Mouse (Mus musculus): ENCODE results near the gene Cfap74. TPM values are rescaled to one million over a fixed set of nuclear protein-coding genes. Genes with fewer than 3 reads are reported as not detected.

Cfap74 gene
- polyA plus RNA-seq, 1 experiment from 2014 or later, result 4.5 TPM

DNA sequence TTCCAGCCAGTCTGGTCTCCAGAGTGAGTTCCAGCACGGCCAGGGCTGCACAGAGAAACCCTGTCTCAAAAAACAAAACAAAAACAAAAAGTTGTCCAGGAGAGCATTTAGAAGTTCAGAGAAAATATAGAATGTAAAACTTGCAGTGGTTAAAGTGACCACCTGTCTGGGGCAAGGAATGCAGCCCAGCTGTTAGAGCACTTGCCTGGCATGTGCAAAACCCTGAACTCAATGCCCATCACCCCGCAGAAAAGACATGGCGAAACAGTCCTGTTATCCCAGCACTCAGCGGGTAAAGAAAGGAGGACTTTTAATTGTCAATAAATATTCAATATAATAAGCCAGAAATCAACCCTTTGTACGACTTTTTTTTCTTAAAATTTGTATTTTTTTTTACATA is 49.6 kb downstream of the Cfap74 start:
- Histone ChIP-seq H3K27ac (ENCODE audit: low read depth, low read length) (no peak overlapping the region), H3K9me3 (ENCODE audit: control insufficient read depth, low read length) (no peaks in the 10 kb centered on the region), H3K4me1 (ENCODE audit: control insufficient read depth, insufficient read depth, low read depth, low read length) (no peaks in the 10 kb centered on the region), H3K4me3 (ENCODE audit: low read length) (no peak overlapping the region), H3K27me3 (replicated peaks; ENCODE audit: control insufficient read depth, insufficient read depth, low read length) (no peaks in the 10 kb centered on the region), H3K36me3 (ENCODE audit: control insufficient read depth, insufficient read depth, low read length) (no peaks in the 10 kb centered on the region), H3K4me2 (ENCODE audit: low read length) (no peak overlapping the region), H3K9ac (ENCODE audit: low read depth, low read length) (no peak overlapping the region)
- WGBS, result 86% methylated on average over 5 of the region's 5 CpGs
- ATAC-seq, result no peak

GRCm38 (mm10) chr4:155463050-155463449 is 54.1 kb downstream of the Cfap74 start:
- no peak overlapping the region for H3K4me2 ChIP-seq (ENCODE audit: low read length)

GRCm38 (mm10) chr4:155463611-155464010 is 54.6 kb downstream of the Cfap74 start:
- Histone ChIP-seq H3K4me1 (ENCODE audit: control insufficient read depth, insufficient read depth, low read depth, low read length) (no peaks in the 10 kb centered on the region), H3K36me3 (ENCODE audit: control insufficient read depth, insufficient read depth, low read length) (no peaks in the 10 kb centered on the region), H3K4me3 (ENCODE audit: low read length) (no peak overlapping the region), H3K27me3 (replicated peaks; ENCODE audit: control insufficient read depth, insufficient read depth, low read length) (no peaks in the 10 kb centered on the region), H3K9ac (ENCODE audit: low read depth, low read length) (no peak overlapping the region), H3K27ac (ENCODE audit: low read depth, low read length) (no peak overlapping the region), H3K4me2 (ENCODE audit: low read length) (no peak overlapping the region), H3K9me3 (ENCODE audit: control insufficient read depth, low read length) (no peaks in the 10 kb centered on the region)
- 76% methylated on average over 6 of the region's 6 CpGs for WGBS
- ATAC-seq, result no peak

More at GRCm38 (mm10) chr4:155463050-155463449, 54.1 kb downstream of the Cfap74 start:
- no peak for ATAC-seq
- Histone ChIP-seq H3K4me1 (ENCODE audit: control insufficient read depth, insufficient read depth, low read depth, low read length) (no peaks in the 10 kb centered on the region), H3K9me3 (ENCODE audit: control insufficient read depth, low read length) (no peaks in the 10 kb centered on the region), H3K27ac (ENCODE audit: low read depth, low read length) (no peak overlapping the region), H3K36me3 (ENCODE audit: control insufficient read depth, insufficient read depth, low read length) (no peaks in the 10 kb centered on the region), H3K27me3 (replicated peaks; ENCODE audit: control insufficient read depth, insufficient read depth, low read length) (no peaks in the 10 kb centered on the region), H3K9ac (ENCODE audit: low read depth, low read length) (no peak overlapping the region), H3K4me3 (ENCODE audit: low read length) (no peak overlapping the region)
- 83% methylated on average over 13 of the region's 13 CpGs for WGBS

GRCm38 (mm10) chr4:155464061-155464460 is 55.1 kb downstream of the Cfap74 start:
- Histone ChIP-seq H3K27me3 (replicated peaks; ENCODE audit: control insufficient read depth, insufficient read depth, low read length) (no peaks in the 10 kb centered on the region), H3K9me3 (ENCODE audit: control insufficient read depth, low read length) (no peaks in the 10 kb centered on the region), H3K4me2 (ENCODE audit: low read length) (no peak overlapping the region), H3K4me1 (ENCODE audit: control insufficient read depth, insufficient read depth, low read depth, low read length) (no peaks in the 10 kb centered on the region), H3K4me3 (ENCODE audit: low read length) (no peak overlapping the region), H3K36me3 (ENCODE audit: control insufficient read depth, insufficient read depth, low read length) (no peaks in the 10 kb centered on the region), H3K9ac (ENCODE audit: low read depth, low read length) (no peak overlapping the region), H3K27ac (ENCODE audit: low read depth, low read length) (no peak overlapping the region)
- no peak for ATAC-seq
- 92% methylated on average over 4 of the region's 4 CpGs for WGBS

DNA sequence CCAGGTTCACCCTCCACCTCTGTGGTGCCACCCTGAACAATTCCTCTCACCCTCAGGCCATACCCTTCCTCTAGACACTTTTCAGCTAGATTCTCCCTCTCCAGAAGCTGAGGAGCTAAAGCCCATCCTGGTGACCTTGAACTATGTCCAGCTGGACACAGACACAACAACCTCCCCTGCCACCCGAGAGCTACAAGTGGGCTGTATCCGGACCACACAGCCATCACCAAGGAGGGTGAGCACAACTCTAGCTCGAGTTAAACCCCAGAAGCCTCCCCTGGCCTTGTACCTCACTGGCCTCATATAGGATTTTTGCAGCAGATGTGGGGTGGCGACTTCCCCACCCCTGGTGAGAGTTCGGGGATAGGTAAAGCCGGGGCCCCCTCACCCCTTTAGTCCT is 56.6 kb downstream of the Cfap74 start:
- H3K36me3 ChIP-seq (ENCODE audit: control insufficient read depth, insufficient read depth, low read length), result no peaks in the 10 kb centered on the region
- no peak overlapping the region for H3K27ac ChIP-seq (ENCODE audit: low read depth, low read length)
- no peaks in the 10 kb centered on the region for H3K4me1 ChIP-seq (ENCODE audit: control insufficient read depth, insufficient read depth, low read depth, low read length)
- H3K9me3 ChIP-seq (ENCODE audit: control insufficient read depth, low read length), result no peaks in the 10 kb centered on the region
- no peaks in the 10 kb centered on the region for H3K27me3 ChIP-seq (replicated peaks; ENCODE audit: control insufficient read depth, insufficient read depth, low read length)
- no peak for ATAC-seq
- H3K4me2 ChIP-seq (ENCODE audit: low read length), result no peak overlapping the region
- WGBS, result 75% methylated on average over 6 of the region's 6 CpGs
- H3K4me3 ChIP-seq (ENCODE audit: low read length), result no peak overlapping the region
- no peak overlapping the region for H3K9ac ChIP-seq (ENCODE audit: low read depth, low read length)

- WGBS, result 88% methylated on average over 5 of the region's 5 CpGs
- H3K36me3 ChIP-seq (ENCODE audit: control insufficient read depth, insufficient read depth, low read length), result no peaks in the 10 kb centered on the region
- ATAC-seq, result no peak
- no peaks in the 10 kb centered on the region for H3K9me3 ChIP-seq (ENCODE audit: control insufficient read depth, low read length)
- H3K4me3 ChIP-seq (ENCODE audit: low read length), result no peak overlapping the region
- no peaks in the 10 kb centered on the region for H3K4me1 ChIP-seq (ENCODE audit: control insufficient read depth, insufficient read depth, low read depth, low read length)
- H3K27ac ChIP-seq (ENCODE audit: low read depth, low read length), result no peak overlapping the region
- no peak overlapping the region for H3K4me2 ChIP-seq (ENCODE audit: low read length)
- no peak overlapping the region for H3K9ac ChIP-seq (ENCODE audit: low read depth, low read length)
- H3K27me3 ChIP-seq (replicated peaks; ENCODE audit: control insufficient read depth, insufficient read depth, low read length), result no peaks in the 10 kb centered on the region
These were observed 57.1 kb downstream of the Cfap74 start for GRCm38 (mm10) chr4:155466080-155466479.

- no peak overlapping the region for H3K27ac ChIP-seq (ENCODE audit: low read depth, low read length)
- H3K27me3 ChIP-seq (replicated peaks; ENCODE audit: control insufficient read depth, insufficient read depth, low read length), result no peaks in the 10 kb centered on the region
- H3K4me3 ChIP-seq (ENCODE audit: low read length), result no peak overlapping the region
- no peaks in the 10 kb centered on the region for H3K36me3 ChIP-seq (ENCODE audit: control insufficient read depth, insufficient read depth, low read length)
- no peaks in the 10 kb centered on the region for H3K4me1 ChIP-seq (ENCODE audit: control insufficient read depth, insufficient read depth, low read depth, low read length)
- H3K4me2 ChIP-seq (ENCODE audit: low read length), result no peak overlapping the region
- no peak overlapping the region for H3K9ac ChIP-seq (ENCODE audit: low read depth, low read length)
- 75% methylated on average over 13 of the region's 13 CpGs for WGBS
- ATAC-seq, result no peak
- H3K9me3 ChIP-seq (ENCODE audit: control insufficient read depth, low read length), result no peaks in the 10 kb centered on the region
These were observed 58.4 kb downstream of the Cfap74 start for GRCm38 (mm10) chr4:155467237-155468010.

- WGBS, result 14% methylated on average over 21 of the region's 21 CpGs
- Histone ChIP-seq H3K4me2 (ENCODE audit: low read length) (peak within 1 kb of the TSS; percentile 34), H3K4me1 (ENCODE audit: control insufficient read depth, insufficient read depth, low read depth, low read length) (no peaks in the 10 kb centered on the region), H3K27ac (ENCODE audit: low read depth, low read length) (no peak within 1 kb of the TSS), H3K36me3 (ENCODE audit: control insufficient read depth, insufficient read depth, low read length) (no peaks in the 10 kb centered on the region), H3K9ac (ENCODE audit: low read depth, low read length) (no peak within 1 kb of the TSS; the same call in 1 of the 2 replicates), H3K4me3 (ENCODE audit: low read length) (no peak within 1 kb of the TSS), H3K27me3 (replicated peaks; ENCODE audit: control insufficient read depth, insufficient read depth, low read length) (no peaks in the 10 kb centered on the region), H3K9me3 (ENCODE audit: control insufficient read depth, low read length) (no peaks in the 10 kb centered on the region)
- no peak; the same call in 1 of the 2 replicates for ATAC-seq
These were observed 60.0 kb downstream of the Cfap74 start, which contains the start of gene Tmem52 for GRCm38 (mm10) chr4:155468952-155469351. TSS of gene Tmem52 (plus strand) at chr4:155469114.

- Histone ChIP-seq H3K9ac (ENCODE audit: low read depth, low read length) (no peak overlapping the region; the same call in 1 of the 2 replicates), H3K27ac (ENCODE audit: low read depth, low read length) (no peak overlapping the region), H3K9me3 (ENCODE audit: control insufficient read depth, low read length) (no peaks in the 10 kb centered on the region), H3K4me3 (ENCODE audit: low read length) (no peak overlapping the region), H3K36me3 (ENCODE audit: control insufficient read depth, insufficient read depth, low read length) (no peaks in the 10 kb centered on the region), H3K27me3 (replicated peaks; ENCODE audit: control insufficient read depth, insufficient read depth, low read length) (no peaks in the 10 kb centered on the region), H3K4me1 (ENCODE audit: control insufficient read depth, insufficient read depth, low read depth, low read length) (no peaks in the 10 kb centered on the region), H3K4me2 (ENCODE audit: low read length) (no peak overlapping the region)
- ATAC-seq, result no peak
- 86% methylated on average over 18 of the region's 18 CpGs for WGBS
These were observed 60.7 kb downstream of the Cfap74 start for GRCm38 (mm10) chr4:155469590-155470262.

Measured in hindbrain, embryonic 16.5 days (tissue).